Mouse (Mus musculus): ENCODE measurements around the gene Pde3b. TPM values are rescaled to one million over a fixed set of nuclear protein-coding genes. Genes with fewer than 3 reads are reported as not detected.
A peak's percentile ranks its signal among the peaks of the same experiment; 100 is the strongest.

Gene Pde3b
- total and polyA plus RNA-seq, 2 experiments from 2014 or later: 2.3 to 14.5 TPM

DNA sequence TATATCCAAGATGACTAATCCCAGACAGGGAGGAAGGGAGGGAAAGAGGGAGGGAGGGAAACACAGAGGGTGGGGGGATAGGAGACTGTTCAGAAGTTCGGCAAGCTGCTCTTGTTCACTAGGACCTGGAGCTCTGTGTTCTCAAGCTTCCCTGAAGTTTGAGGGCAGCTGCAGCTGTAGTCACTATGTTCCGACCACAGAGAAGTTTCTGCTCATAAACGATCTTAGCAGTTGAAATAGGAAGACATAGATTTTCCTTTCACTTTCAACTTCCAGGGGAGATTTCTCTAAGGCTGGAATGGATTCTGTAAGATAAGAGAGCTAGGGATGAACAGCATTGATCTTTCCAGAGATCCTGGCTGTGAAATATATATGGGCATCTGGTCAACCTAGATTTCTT lies 161.8 kb downstream of the Pde3b start:
- Histone ChIP-seq H3K4me3 (ENCODE audit: low read depth, low read length) (no peak overlapping the region), H3K4me1 (ENCODE audit: insufficient read depth) (no peaks in the 10 kb centered on the region), H3K9me3 (ENCODE audit: low read length) (no peaks in the 10 kb centered on the region), H3K27ac (ENCODE audit: low read depth, low read length) (no peak overlapping the region), H3K9ac (no peak overlapping the region), H3K4me2 (ENCODE audit: low read depth) (no peak overlapping the region), H3K27me3 (ENCODE audit: insufficient read depth, low read length) (no peaks in the 10 kb centered on the region), H3K36me3 (ENCODE audit: insufficient read depth) (no peaks in the 10 kb centered on the region)
- 78% methylated on average over 3 of the region's 3 CpGs for WGBS
- no peak for ATAC-seq
- no peak for TF ChIP-seq CTCF (IDR thresholded peaks at IDR 0.05; ENCODE audit: low read depth)
- DNase-seq: no peak

GRCm38 (mm10) chr7:114577665-114578064 lies 162.6 kb downstream of the Pde3b start:
- no peaks in the 10 kb centered on the region for H3K9me3 ChIP-seq (ENCODE audit: low read length)
- no peak overlapping the region for H3K4me3 ChIP-seq (ENCODE audit: low read depth, low read length)
- no peak overlapping the region for H3K27ac ChIP-seq (ENCODE audit: low read depth, low read length)
- no peak overlapping the region for H3K9ac ChIP-seq
- DNase-seq: no peak
- ATAC-seq: no peak
- 78% methylated on average over 1 of the region's 1 CpGs for WGBS
- no peak for TF ChIP-seq CTCF (IDR thresholded peaks at IDR 0.05; ENCODE audit: low read depth)
- H3K27me3 ChIP-seq (ENCODE audit: insufficient read depth, low read length): no peaks in the 10 kb centered on the region
- H3K4me1 ChIP-seq (ENCODE audit: insufficient read depth): no peaks in the 10 kb centered on the region
- no peaks in the 10 kb centered on the region for H3K36me3 ChIP-seq (ENCODE audit: insufficient read depth)
- no peak overlapping the region for H3K4me2 ChIP-seq (ENCODE audit: low read depth)

- H3K36me3 ChIP-seq (ENCODE audit: insufficient read depth): no peaks in the 10 kb centered on the region
- TF ChIP-seq CTCF (IDR thresholded peaks at IDR 0.05; ENCODE audit: low read depth): peak; percentile 84
- H3K9me3 ChIP-seq (ENCODE audit: low read length): no peaks in the 10 kb centered on the region
- H3K27ac ChIP-seq (ENCODE audit: low read depth, low read length): no peak overlapping the region
- DNase-seq (peak; percentile 83), ATAC-seq (0 out of 2 replicates have a peak, but pooled peaks have one; percentile 36)
- H3K9ac ChIP-seq: no peak overlapping the region
- H3K4me2 ChIP-seq (ENCODE audit: low read depth): no peak overlapping the region
- no peaks in the 10 kb centered on the region for H3K4me1 ChIP-seq (ENCODE audit: insufficient read depth)
- no peak overlapping the region for H3K4me3 ChIP-seq (ENCODE audit: low read depth, low read length)
- WGBS: 2% methylated on average over 4 of the region's 4 CpGs
- no peaks in the 10 kb centered on the region for H3K27me3 ChIP-seq (ENCODE audit: insufficient read depth, low read length)
Observed at GRCm38 (mm10) chr7:114580426-114580825, 165.3 kb downstream of the Pde3b start.

DNA sequence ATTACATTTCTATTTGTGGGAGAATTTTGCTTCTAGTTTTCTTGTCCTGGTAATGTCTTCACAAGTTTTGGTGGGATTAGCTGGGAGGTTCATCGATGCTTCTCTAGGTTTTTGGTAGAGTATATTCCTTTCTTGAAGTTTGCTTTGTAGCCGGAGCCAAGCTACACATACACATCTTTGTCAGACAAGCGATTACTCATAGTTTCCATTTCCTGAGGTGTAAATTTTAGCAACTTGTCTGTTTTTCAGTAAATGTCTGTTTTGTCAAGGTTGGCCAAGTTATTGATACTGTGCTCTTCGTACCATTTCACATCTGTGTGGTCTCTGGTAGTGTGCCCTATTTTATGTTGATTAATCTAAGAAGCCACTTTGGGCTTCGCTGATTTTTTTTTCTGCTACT lies 166.1 kb downstream of the Pde3b start:
- Histone ChIP-seq H3K9me3 (ENCODE audit: low read length) (no peaks in the 10 kb centered on the region), H3K27me3 (ENCODE audit: insufficient read depth, low read length) (no peaks in the 10 kb centered on the region), H3K27ac (ENCODE audit: low read depth, low read length) (no peak overlapping the region), H3K4me3 (ENCODE audit: low read depth, low read length) (no peak overlapping the region), H3K4me2 (ENCODE audit: low read depth) (no peak overlapping the region), H3K4me1 (ENCODE audit: insufficient read depth) (no peaks in the 10 kb centered on the region), H3K9ac (no peak overlapping the region), H3K36me3 (ENCODE audit: insufficient read depth) (no peaks in the 10 kb centered on the region)
- 86% methylated on average over 5 of the region's 5 CpGs for WGBS
- TF ChIP-seq CTCF (IDR thresholded peaks at IDR 0.05; ENCODE audit: low read depth): no peak
- no peak for ATAC-seq
- no peak for DNase-seq

DNA sequence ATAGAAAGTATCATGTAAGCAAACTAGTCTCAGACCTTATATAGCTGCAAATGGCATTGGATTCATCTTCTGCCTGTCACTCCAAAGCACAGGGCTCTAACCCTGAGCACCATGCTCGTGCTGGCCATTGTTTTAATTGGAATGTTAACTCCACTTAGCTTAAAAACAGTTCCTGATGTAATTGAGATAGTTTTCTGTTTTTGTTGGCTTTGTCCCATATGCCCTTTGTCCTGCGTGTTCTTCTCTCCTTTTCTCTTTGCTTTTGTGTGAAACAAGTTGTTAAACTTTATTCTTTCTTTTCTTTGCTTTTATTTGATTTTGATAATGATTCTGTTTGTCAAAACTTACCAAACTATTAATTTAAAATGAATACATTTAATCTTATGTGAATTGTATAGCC lies 167.4 kb downstream of the Pde3b start:
- DNase-seq: no peak
- H3K4me3 ChIP-seq (ENCODE audit: low read depth, low read length): no peak overlapping the region
- no peak overlapping the region for H3K4me2 ChIP-seq (ENCODE audit: low read depth)
- 34% methylated on average over 2 of the region's 2 CpGs for WGBS
- H3K27me3 ChIP-seq (ENCODE audit: insufficient read depth, low read length): no peaks in the 10 kb centered on the region
- no peaks in the 10 kb centered on the region for H3K36me3 ChIP-seq (ENCODE audit: insufficient read depth)
- H3K4me1 ChIP-seq (ENCODE audit: insufficient read depth): no peaks in the 10 kb centered on the region
- H3K9me3 ChIP-seq (ENCODE audit: low read length): no peaks in the 10 kb centered on the region
- no peak overlapping the region for H3K27ac ChIP-seq (ENCODE audit: low read depth, low read length)
- H3K9ac ChIP-seq: no peak overlapping the region
- no peak for TF ChIP-seq CTCF (IDR thresholded peaks at IDR 0.05; ENCODE audit: low read depth)
- no peak for ATAC-seq

Other genes starting within 250 kb of the Pde3b start
- 68.2 and 70.2 TPM in 2 replicates for gene Copb1, start 160.6 kb upstream of the Pde3b start, total RNA-seq (2014; rRNA removed)
- gene Copb1, start 160.6 kb upstream of the Pde3b start, polyA plus RNA-seq (2015; fragmentation: Nextera tagmentation; extraction: Ambion mirVana): 65.0 and 67.3 TPM in 2 replicates
- 212 and 266 TPM in 2 replicates for gene Psma1, start 139.2 kb upstream of the Pde3b start, total RNA-seq (2014; rRNA removed)
- gene Psma1, start 139.2 kb upstream of the Pde3b start, polyA plus RNA-seq (2015; fragmentation: Nextera tagmentation; extraction: Ambion mirVana): 357 and 391 TPM in 2 replicates
- gene Cyp2r1, start 147.7 kb downstream of the Pde3b start, total RNA-seq (2014; rRNA removed): 1.6 and 1.8 TPM in 2 replicates
- 1.1 and 1.3 TPM in 2 replicates for gene Cyp2r1, start 147.7 kb downstream of the Pde3b start, polyA plus RNA-seq (2015; fragmentation: Nextera tagmentation; extraction: Ambion mirVana)
- 4.7 and 8.0 TPM in 2 replicates for gene Calca, start 221.1 kb downstream of the Pde3b start, total RNA-seq (2014; rRNA removed)
- 3.0 and 4.0 TPM in 2 replicates for gene Calca, start 221.1 kb downstream of the Pde3b start, polyA plus RNA-seq (2015; fragmentation: Nextera tagmentation; extraction: Ambion mirVana)

All from forebrain, postnatal 0 days (tissue).